Mouse (Mus musculus): ENCODE measurements around the gene Rpl27. TPM values are rescaled to one million over a fixed set of nuclear protein-coding genes. Genes with fewer than 3 reads are reported as not detected.
A peak's percentile ranks its signal among the peaks of the same experiment; 100 is the strongest.
"Not testable (repeated sequence)": the region's sequence is repeated elsewhere in the genome, so short reads cannot be mapped to it uniquely, and the experiment has no call there.

Gene Rpl27
- polyA plus RNA-seq, 1 experiment from 2014 or later: 579 TPM

DNA sequence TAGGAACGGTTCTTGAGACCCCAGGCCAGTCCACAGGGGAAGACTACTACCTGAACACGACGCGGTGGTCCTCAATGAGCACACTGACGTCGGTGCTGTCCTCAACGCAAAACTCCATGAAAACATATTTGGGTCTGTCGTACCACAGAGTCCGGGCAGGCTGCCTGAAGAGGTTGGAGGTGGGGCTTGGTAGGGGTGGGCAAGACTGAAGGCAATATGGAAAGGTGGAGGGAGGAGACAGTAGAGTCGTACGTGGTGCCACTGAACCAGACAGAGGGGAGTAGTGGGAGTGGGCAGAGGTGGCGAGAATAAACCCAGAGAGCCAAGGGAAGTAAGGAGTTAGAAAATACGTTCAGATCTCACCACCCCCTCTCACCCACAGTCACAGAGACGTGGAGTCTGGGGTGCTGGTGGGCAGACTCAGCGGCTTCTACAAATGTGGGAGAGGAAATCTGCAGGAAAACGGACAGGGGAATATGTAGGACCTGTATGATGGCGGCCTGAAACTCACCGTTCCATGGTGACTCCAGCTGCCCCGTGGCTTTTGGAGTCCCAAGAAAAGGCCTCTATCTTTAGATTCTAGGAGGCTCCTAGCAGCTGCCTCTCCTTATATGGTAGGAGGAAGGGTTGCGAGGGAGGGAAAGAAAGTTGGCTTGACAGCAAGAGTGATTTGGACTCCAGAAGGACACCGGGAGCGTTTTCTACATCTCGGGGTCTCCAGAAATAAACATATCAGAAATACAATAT, 17.8 kb upstream of the Rpl27 start, which contains the start of gene Gm27029:
Gene Gm27029 (minus strand): TSS at position 692 of the 747 bp plus-strand sequence.
- peak within 1 kb of the TSS; percentile 23; the same call in 1 of the 2 replicates for H3K27ac ChIP-seq (ENCODE audit: low read depth, low read length)
- H3K9me3 ChIP-seq (ENCODE audit: control insufficient read depth, low read length): no peaks in the 10 kb centered on the region
- H3K27me3 ChIP-seq (replicated peaks; ENCODE audit: control insufficient read depth, insufficient read depth, low read length): no peaks in the 10 kb centered on the region
- peak within 1 kb of the TSS; percentile 72 for H3K9ac ChIP-seq (ENCODE audit: low read depth, low read length)
- H3K4me1 ChIP-seq (replicated peaks; ENCODE audit: control insufficient read depth, insufficient read depth, low read length): peaks cover 22% of the 10 kb centered on the region
- peak within 1 kb of the TSS; percentile 91 for H3K4me2 ChIP-seq
- no peaks in the 10 kb centered on the region; the same call in 1 of the 2 replicates for H3K36me3 ChIP-seq (ENCODE audit: control insufficient read depth, insufficient read depth, low read length)
- peak; percentile 56 for DNase-seq (ENCODE audit: low spot score)
- no peak for ATAC-seq (replicated peaks; ENCODE audit: low FRiP score)
- 7% methylated on average over 23 of the region's 23 CpGs for WGBS
- peak within 1 kb of the TSS; percentile 81 for H3K4me3 ChIP-seq (ENCODE audit: low read depth, low read length)

GRCm38 (mm10) chr11:101424925-101425813, 16.9 kb upstream of the Rpl27 start, which contains the start of the genes Rundc1 and Ptges3l:
TSS of gene Rundc1 (plus strand) at chr11:101425085.
TSS of gene Ptges3l (minus strand) at chr11:101425333.
- Histone ChIP-seq H3K4me2 (peak within 1 kb of the TSS; percentile 91), H3K4me3 (ENCODE audit: low read depth, low read length) (peak within 1 kb of the TSS; percentile 81), H3K9ac (ENCODE audit: low read depth, low read length) (peak within 1 kb of the TSS; percentile 72), H3K36me3 (ENCODE audit: control insufficient read depth, insufficient read depth, low read length) (peaks cover 7% of the 10 kb centered on the region), H3K27ac (ENCODE audit: low read depth, low read length) (peak within 1 kb of the TSS; percentile 23; the same call in 1 of the 2 replicates), H3K27me3 (replicated peaks; ENCODE audit: control insufficient read depth, insufficient read depth, low read length) (no peaks in the 10 kb centered on the region), H3K4me1 (replicated peaks; ENCODE audit: control insufficient read depth, insufficient read depth, low read length) (peaks cover 22% of the 10 kb centered on the region), H3K9me3 (ENCODE audit: control insufficient read depth, low read length) (no peaks in the 10 kb centered on the region)
- ATAC-seq (replicated peaks; ENCODE audit: low FRiP score): peak; percentile 90
- DNase-seq (ENCODE audit: low spot score): peak; percentile 99
- under 1% methylated on average over 81 of the region's 81 CpGs for WGBS

DNA sequence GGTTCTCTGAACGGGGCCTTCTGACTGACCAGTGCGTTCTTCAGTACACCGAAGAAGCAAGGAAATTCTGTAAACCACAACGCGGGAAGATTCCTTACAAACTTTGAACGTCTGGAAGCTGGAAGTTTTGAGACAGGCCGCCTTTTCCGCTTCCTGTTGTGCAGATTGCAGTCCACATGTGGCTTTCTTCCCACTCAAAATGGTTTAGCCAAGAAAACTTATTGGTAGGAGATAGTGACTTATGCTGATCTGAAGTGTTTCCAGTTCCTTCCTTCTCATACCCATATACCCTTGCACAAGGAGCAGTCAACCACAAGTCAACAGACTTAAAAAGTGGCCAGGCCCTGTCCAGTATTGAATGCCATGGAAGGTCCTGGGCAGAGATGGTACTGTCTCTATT, 15.9 kb upstream of the Rpl27 start:
- Histone ChIP-seq H3K27me3 (replicated peaks; ENCODE audit: control insufficient read depth, insufficient read depth, low read length) (no peaks in the 10 kb centered on the region), H3K4me2 (peak overlapping the region; percentile 91), H3K36me3 (ENCODE audit: control insufficient read depth, insufficient read depth, low read length) (peaks cover 11% of the 10 kb centered on the region), H3K4me3 (ENCODE audit: low read depth, low read length) (peak overlapping the region; percentile 81), H3K27ac (ENCODE audit: low read depth, low read length) (no peak overlapping the region), H3K4me1 (replicated peaks; ENCODE audit: control insufficient read depth, insufficient read depth, low read length) (peaks cover 22% of the 10 kb centered on the region), H3K9ac (ENCODE audit: low read depth, low read length) (peak overlapping the region; percentile 72; the same call in 1 of the 2 replicates), H3K9me3 (ENCODE audit: control insufficient read depth, low read length) (no peaks in the 10 kb centered on the region)
- DNase-seq (ENCODE audit: low spot score) (no peak), ATAC-seq (replicated peaks; ENCODE audit: low FRiP score) (no peak)
- WGBS: 52% methylated on average over 8 of the region's 8 CpGs

DNA sequence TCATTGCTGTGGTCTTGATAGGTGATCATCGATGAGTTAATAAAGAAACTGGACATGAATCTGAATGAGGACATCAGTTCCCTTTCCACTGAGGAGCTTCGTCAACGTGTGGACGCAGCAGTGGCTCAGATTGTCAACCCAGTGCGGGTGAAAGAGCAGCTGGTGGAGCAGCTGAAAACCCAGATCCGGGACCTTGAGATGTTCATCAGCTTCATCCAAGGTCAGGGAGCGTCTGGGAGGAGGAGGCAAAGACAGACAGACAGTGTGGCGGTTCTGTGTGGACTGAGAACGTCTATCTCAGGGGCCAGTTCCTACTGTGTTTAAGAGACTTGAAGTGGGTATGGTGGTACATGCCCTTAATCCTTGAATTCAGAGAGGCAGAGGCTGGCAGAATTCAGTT, 10.8 kb upstream of the Rpl27 start:
- WGBS: 90% methylated on average over 9 of the region's 9 CpGs
- H3K4me1 ChIP-seq (replicated peaks; ENCODE audit: control insufficient read depth, insufficient read depth, low read length): peaks cover 5% of the 10 kb centered on the region

GRCm38 (mm10) chr11:101433396-101433795, 8.7 kb upstream of the Rpl27 start:
- ATAC-seq (replicated peaks; ENCODE audit: low FRiP score): no peak
- no peaks in the 10 kb centered on the region for H3K9me3 ChIP-seq (ENCODE audit: control insufficient read depth, low read length)
- no peak overlapping the region for H3K4me2 ChIP-seq
- H3K4me3 ChIP-seq (ENCODE audit: low read depth, low read length): no peak overlapping the region
- H3K9ac ChIP-seq (ENCODE audit: low read depth, low read length): no peak overlapping the region
- H3K4me1 ChIP-seq (replicated peaks; ENCODE audit: control insufficient read depth, insufficient read depth, low read length): no peaks in the 10 kb centered on the region
- H3K36me3 ChIP-seq (ENCODE audit: control insufficient read depth, insufficient read depth, low read length): peaks cover 27% of the 10 kb centered on the region
- H3K27me3 ChIP-seq (replicated peaks; ENCODE audit: control insufficient read depth, insufficient read depth, low read length): no peaks in the 10 kb centered on the region
- no peak overlapping the region for H3K27ac ChIP-seq (ENCODE audit: low read depth, low read length)
- 87% methylated on average over 13 of the region's 13 CpGs for WGBS
- DNase-seq (ENCODE audit: low spot score): no peak

More for the DNA sequence above, 10.8 kb upstream of the Rpl27 start:
- ATAC-seq (replicated peaks; ENCODE audit: low FRiP score) (no peak), DNase-seq (ENCODE audit: low spot score) (no peak)
- no peak overlapping the region for H3K4me3 ChIP-seq (ENCODE audit: low read depth, low read length)
- H3K27me3 ChIP-seq (replicated peaks; ENCODE audit: control insufficient read depth, insufficient read depth, low read length): no peaks in the 10 kb centered on the region
- no peak overlapping the region for H3K27ac ChIP-seq (ENCODE audit: low read depth, low read length)
- no peak overlapping the region for H3K9ac ChIP-seq (ENCODE audit: low read depth, low read length)
- H3K36me3 ChIP-seq (ENCODE audit: control insufficient read depth, insufficient read depth, low read length): peaks cover 27% of the 10 kb centered on the region
- H3K4me2 ChIP-seq: no peak overlapping the region
- H3K9me3 ChIP-seq (ENCODE audit: control insufficient read depth, low read length): no peaks in the 10 kb centered on the region

DNA sequence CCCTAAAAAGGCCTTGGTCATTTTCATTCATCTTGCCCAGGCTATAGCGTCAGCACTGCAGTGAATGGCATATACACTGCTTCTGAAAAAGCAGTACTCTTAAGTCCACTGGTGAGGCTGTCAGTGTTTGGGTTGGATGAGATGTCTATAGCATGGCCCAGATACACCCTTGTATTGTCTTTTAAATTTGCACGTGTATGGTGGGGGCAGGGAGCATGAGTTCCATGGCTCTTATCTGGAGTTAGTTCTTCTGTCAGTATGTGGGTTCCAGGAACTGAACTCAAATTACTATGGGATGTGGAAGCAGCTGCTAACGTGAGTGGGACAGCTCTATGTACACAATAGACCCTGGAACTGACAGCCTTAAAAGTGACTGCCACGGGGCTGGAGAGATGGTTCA, 6.3 kb upstream of the Rpl27 start:
- Histone ChIP-seq H3K9me3 (ENCODE audit: control insufficient read depth, low read length) (no peaks in the 10 kb centered on the region), H3K36me3 (ENCODE audit: control insufficient read depth, insufficient read depth, low read length) (peaks cover 18% of the 10 kb centered on the region), H3K4me2 (no peak overlapping the region), H3K4me1 (replicated peaks; ENCODE audit: control insufficient read depth, insufficient read depth, low read length) (no peaks in the 10 kb centered on the region), H3K9ac (ENCODE audit: low read depth, low read length) (no peak overlapping the region), H3K27ac (ENCODE audit: low read depth, low read length) (no peak overlapping the region), H3K27me3 (replicated peaks; ENCODE audit: control insufficient read depth, insufficient read depth, low read length) (no peaks in the 10 kb centered on the region), H3K4me3 (ENCODE audit: low read depth, low read length) (no peak overlapping the region)
- 66% methylated on average over 4 of the region's 4 CpGs for WGBS
- ATAC-seq (replicated peaks; ENCODE audit: low FRiP score): peak; percentile 31; the same call in 1 of the 2 replicates
- DNase-seq (ENCODE audit: low spot score): no peak

- H3K4me3 ChIP-seq (ENCODE audit: low read depth, low read length): no peak overlapping the region
- DNase-seq (ENCODE audit: low spot score) (no peak), ATAC-seq (replicated peaks; ENCODE audit: low FRiP score) (no peak)
- no peak overlapping the region for H3K9ac ChIP-seq (ENCODE audit: low read depth, low read length)
- H3K36me3 ChIP-seq (ENCODE audit: control insufficient read depth, insufficient read depth, low read length): peaks cover 11% of the 10 kb centered on the region
- H3K4me2 ChIP-seq: no peak overlapping the region
- WGBS: 89% methylated on average over 4 of the region's 4 CpGs
- H3K4me1 ChIP-seq (replicated peaks; ENCODE audit: control insufficient read depth, insufficient read depth, low read length): no peaks in the 10 kb centered on the region
- H3K9me3 ChIP-seq (ENCODE audit: control insufficient read depth, low read length): no peaks in the 10 kb centered on the region
- H3K27me3 ChIP-seq (replicated peaks; ENCODE audit: control insufficient read depth, insufficient read depth, low read length): no peaks in the 10 kb centered on the region
- no peak overlapping the region for H3K27ac ChIP-seq (ENCODE audit: low read depth, low read length)
Measured at GRCm38 (mm10) chr11:101436916-101437315, 5.2 kb upstream of the Rpl27 start.

- not testable (repeated sequence) for H3K36me3 ChIP-seq (ENCODE audit: control insufficient read depth, insufficient read depth, low read length); DNase-seq (ENCODE audit: low spot score); H3K4me3 ChIP-seq (ENCODE audit: low read depth, low read length); H3K27ac ChIP-seq (ENCODE audit: low read depth, low read length); H3K4me1 ChIP-seq (replicated peaks; ENCODE audit: control insufficient read depth, insufficient read depth, low read length); H3K9me3 ChIP-seq (ENCODE audit: control insufficient read depth, low read length); ATAC-seq (replicated peaks; ENCODE audit: low FRiP score); H3K27me3 ChIP-seq (replicated peaks; ENCODE audit: control insufficient read depth, insufficient read depth, low read length); H3K4me2 ChIP-seq; H3K9ac ChIP-seq (ENCODE audit: low read depth, low read length)
- WGBS: 65% methylated on average over 3 of the region's 3 CpGs
Measured at GRCm38 (mm10) chr11:101438006-101438405, 4.1 kb upstream of the Rpl27 start.

All from liver, embryonic 11.5 days (tissue).